Mouse (Mus musculus) ES-E14 (cell line): ENCODE results near the gene Unc5b. TPM values are rescaled to one million over a fixed set of nuclear protein-coding genes. Genes with fewer than 3 reads are reported as not detected.

Experiments
- DNase-seq: peaks from one replicate; pipeline ENCODE4 v3.0.0-alpha.2; 2013; ENCODE audit warnings: low read depth, low spot score
- H3K27ac ChIP-seq: 2 replicates; pipeline ENCODE4 v1.5.1; 2012; ENCODE audit warnings: low read depth, mild to moderate bottlenecking, low read length, moderate library complexity, mixed read lengths; ENCODE audit not compliant: poor library complexity, insufficient read depth, severe bottlenecking
- H3K36me3 ChIP-seq: 2 replicates; pipeline ENCODE4 v1.6.1; 2012; ENCODE audit warnings: mild to moderate bottlenecking, low read length, moderate library complexity, mixed read lengths; ENCODE audit not compliant: control insufficient read depth, poor library complexity, insufficient read depth, severe bottlenecking
- H3K4me1 ChIP-seq, 2 experiments: fragments of 150-350 bp in 1 of 2; sonication (generic) in 1 of 2; 2 replicates each; pipeline ENCODE4 v1.6.1; 2012; ENCODE audit warnings: low read length in 2 of 2, mild to moderate bottlenecking in 1 of 2, mixed read lengths in 1 of 2; ENCODE audit not compliant: control insufficient read depth in 2 of 2, insufficient read depth in 2 of 2, poor library complexity in 1 of 2
- H3K4me3 ChIP-seq, 2 experiments: fragments of 150-350 bp in 1 of 2; sonication (generic) in 1 of 2; 2 replicates each; pipeline ENCODE4 v1.5.1; 2012; ENCODE audit warnings: low read length in 2 of 2, low read depth in 1 of 2, mild to moderate bottlenecking in 1 of 2, mixed read lengths in 1 of 2; ENCODE audit not compliant: insufficient read depth in 1 of 2, poor library complexity in 1 of 2, severe bottlenecking in 1 of 2
- H3K9ac ChIP-seq: 2 replicates; pipeline ENCODE4 v1.6.1; 2012; ENCODE audit warnings: low read depth, mild to moderate bottlenecking, low read length, mixed read lengths; ENCODE audit not compliant: poor library complexity, insufficient read depth, severe bottlenecking
- H3K9me3 ChIP-seq: fragments of 150-350 bp; sonication (generic); 2 replicates; pipeline ENCODE4 v1.6.1; 2012; ENCODE audit warnings: low read depth, mild to moderate bottlenecking, low read length; ENCODE audit not compliant: control insufficient read depth, insufficient read depth
- CHD2 ChIP-seq: IDR thresholded peaks from 2 replicates; pipeline ENCODE4 v1.6.1; 2014; ENCODE audit warnings: mild to moderate bottlenecking, low read depth, low read length, inconsistent platforms
- HCFC1 ChIP-seq: IDR thresholded peaks from 2 replicates; pipeline ENCODE4 v1.6.1; 2012; ENCODE audit warnings: low read length, inconsistent platforms, borderline replicate concordance; ENCODE audit not compliant: insufficient read depth
- MAFK ChIP-seq: IDR thresholded peaks from 2 replicates; pipeline ENCODE4 v1.6.1; 2014; ENCODE audit warnings: mild to moderate bottlenecking, low read depth, low read length, inconsistent platforms; ENCODE audit not compliant: insufficient read depth
- ZC3H11A ChIP-seq: IDR thresholded peaks from 2 replicates; pipeline ENCODE4 v1.6.1; 2012; ENCODE audit warnings: low read depth, mild to moderate bottlenecking, inconsistent platforms, low read length, borderline replicate concordance
- ZNF384 ChIP-seq: IDR thresholded peaks from 2 replicates; pipeline ENCODE4 v1.6.1; 2012; ENCODE audit warnings: low read depth, low read length, inconsistent platforms
- in situ Hi-C, 2 experiments: fragments of 600-800 bp; cut with MboI; formaldehyde crosslinking; loops; one replicate each; pipeline ENCODE4 v1.15.1; 2025; ENCODE audit warnings: low sequenced_read_pairs in 2 of 2, inconsistent platforms in 1 of 2; ENCODE audit not compliant: unreplicated experiment in 2 of 2
- total RNA-seq: library from RNA; depleted of rRNA; stranded (reverse); fragments of 300-350 nt; gene quantifications from 2 replicates; pipeline ENCODE4 v1.2.3, GENCODE M21; 2012

The Unc5b gene
- total RNA-seq, 1 experiment, result 82.0 TPM

DNA sequence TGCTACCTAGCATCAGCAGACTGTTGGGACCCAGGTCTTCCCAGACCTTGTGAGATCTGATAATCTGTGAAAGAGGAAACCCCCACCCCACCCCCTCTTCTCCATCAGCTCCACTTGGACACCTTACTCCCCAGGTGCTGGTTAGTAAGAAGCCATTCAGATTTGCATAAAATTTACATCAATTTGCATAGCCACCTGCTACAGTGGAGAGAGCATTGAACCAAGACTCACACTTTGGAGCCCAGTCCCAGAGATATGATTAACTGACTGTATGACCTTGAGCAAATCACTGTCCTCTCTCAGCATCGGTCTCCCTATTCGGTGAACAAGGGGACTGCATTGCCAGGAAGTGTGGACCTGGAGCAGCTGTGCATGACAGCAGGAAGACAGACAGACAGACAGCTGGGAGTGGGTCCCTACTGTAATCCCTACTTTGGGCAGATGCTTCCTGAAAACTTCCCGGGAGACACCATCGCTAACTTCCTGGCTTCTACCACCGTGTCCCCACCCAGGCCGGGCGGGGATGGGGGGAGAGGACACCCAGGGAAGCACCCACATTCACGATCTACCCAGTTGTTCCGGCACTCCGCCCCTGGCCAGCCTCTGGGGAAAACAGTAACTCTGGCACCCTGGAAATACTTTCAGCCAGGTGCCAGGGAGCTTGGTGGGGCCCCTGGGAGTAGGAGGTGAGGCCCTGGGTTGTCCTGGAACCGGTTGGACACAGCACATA lies 30.0 kb downstream of the Unc5b start:
- TF ChIP-seq ZNF384 (no peak), ZC3H11A (no peak), CHD2 (no peak)
- no peak for DNase-seq
- H3K9me3 ChIP-seq, result no peaks in the 10 kb centered on the region
- H3K27ac ChIP-seq, result no peak overlapping the region
- H3K4me1 ChIP-seq, result peaks cover 6 to 62% of the 10 kb centered on the region in 2 experiments; a peak in 3 of 4 replicates
- in situ Hi-C loops, result no loop called here
- H3K4me3 ChIP-seq, result 0 out of 4 replicates have a peak overlapping the region, but pooled peaks of 1 of the 2 experiments have one; percentile 6
- no peak overlapping the region for H3K9ac ChIP-seq
- H3K36me3 ChIP-seq, result no peaks in the 10 kb centered on the region; the same call in 1 of the 2 replicates

DNA sequence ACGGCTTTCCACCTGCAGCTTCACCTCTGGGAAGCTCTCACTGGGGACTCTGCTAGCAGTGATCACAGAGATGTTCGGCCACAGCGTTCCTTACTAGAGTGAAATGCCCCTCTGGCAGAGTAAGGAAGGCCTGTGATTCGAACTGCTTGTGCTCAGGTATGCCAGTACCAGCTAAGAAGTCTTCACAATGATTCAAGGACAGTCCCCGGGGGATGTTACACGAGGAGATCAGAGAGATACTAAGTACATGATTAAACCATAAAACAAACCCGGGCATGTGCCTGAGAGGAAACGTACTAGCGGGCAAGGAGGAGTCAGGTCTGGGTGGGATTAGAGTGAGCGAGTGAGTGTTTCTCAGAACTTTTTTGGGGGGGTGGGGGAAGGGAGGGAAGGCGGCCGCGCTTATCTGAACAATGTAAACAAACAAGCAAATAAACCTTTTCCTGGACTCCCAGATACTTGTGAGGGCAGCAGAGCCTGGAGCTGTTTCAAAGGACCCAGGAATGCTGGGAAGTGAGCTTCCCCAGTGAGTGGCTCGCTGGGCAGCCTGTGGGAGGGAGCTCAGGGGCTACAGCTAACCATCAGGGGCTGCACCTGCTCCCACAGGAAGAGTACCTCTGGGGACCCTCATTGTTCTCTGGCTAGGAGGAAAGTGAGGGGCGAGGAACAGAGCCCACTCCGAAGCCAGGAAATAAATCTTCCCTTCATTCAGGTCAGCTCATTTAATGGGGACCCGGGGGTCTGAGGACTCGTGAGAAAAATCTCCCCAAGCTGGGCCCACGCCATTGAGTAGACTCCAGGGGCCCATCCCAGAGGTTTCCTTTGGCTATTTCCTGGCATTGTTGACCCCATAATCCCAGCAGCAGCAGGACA lies 30.9 kb downstream of the Unc5b start:
- peak overlapping the region; percentile 21; the same call in 1 of the 2 replicates for H3K9ac ChIP-seq
- no peak for TF ChIP-seq ZNF384
- no peak for TF ChIP-seq HCFC1
- no peak for TF ChIP-seq MAFK
- no peak for TF ChIP-seq ZC3H11A
- TF ChIP-seq CHD2, result no peak
- no peak overlapping the region for H3K27ac ChIP-seq
- no peak for DNase-seq
- H3K4me1 ChIP-seq, result peaks cover 6 to 54% of the 10 kb centered on the region in 2 experiments; a peak in 3 of 4 replicates
- no peaks in the 10 kb centered on the region for H3K9me3 ChIP-seq
- no peak overlapping the region; a peak in 1 of 4 replicates for H3K4me3 ChIP-seq
- in situ Hi-C loops, result no loop called here
- H3K36me3 ChIP-seq, result no peaks in the 10 kb centered on the region; the same call in 1 of the 2 replicates

DNA sequence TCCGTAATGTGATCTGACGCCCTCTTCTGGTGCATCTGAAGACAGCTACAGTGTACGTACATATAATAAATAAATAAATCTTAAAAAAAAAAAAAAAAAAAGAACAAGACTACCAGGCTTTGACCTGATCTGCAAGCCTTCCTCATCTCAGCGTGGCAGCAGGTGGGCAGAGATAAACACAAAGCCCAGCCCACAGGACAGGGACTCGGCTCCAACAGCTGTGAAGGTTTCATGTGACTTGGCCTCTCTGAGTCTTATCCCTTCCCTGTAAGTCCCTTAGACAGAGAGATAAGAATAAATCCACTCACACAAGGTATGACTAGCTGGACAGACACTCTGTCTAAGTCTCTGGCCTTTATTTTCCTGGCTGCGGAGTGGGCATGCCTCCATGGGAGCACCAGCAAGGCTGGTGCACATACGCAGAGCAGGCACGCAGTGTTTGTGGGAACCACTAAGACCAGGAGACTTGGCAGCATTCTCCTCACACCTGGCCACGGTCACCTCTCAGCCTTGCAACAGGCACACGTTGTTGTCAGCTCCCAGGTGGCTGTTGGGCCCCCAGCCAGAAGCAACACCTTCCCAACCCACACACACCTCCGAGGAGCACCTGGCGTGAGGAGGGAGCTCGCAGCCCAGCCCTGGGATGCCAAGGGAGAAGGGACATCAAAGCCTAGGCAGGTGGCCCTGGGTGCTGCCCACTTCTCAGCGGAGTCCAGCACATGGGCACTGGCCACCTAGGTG lies 33.5 kb downstream of the Unc5b start:
- in situ Hi-C loops, result loop anchor here in 1 of 2 experiments (25.0 kb wide), 1 partner anchor 264 kb away; no protein-coding TSS in a partner anchor
- Histone ChIP-seq H3K9me3 (no peaks in the 10 kb centered on the region), H3K9ac (no peak overlapping the region), H3K36me3 (no peaks in the 10 kb centered on the region; the same call in 1 of the 2 replicates), H3K4me1 (peaks cover 6 to 56% of the 10 kb centered on the region in 2 experiments; a peak in 3 of 4 replicates), H3K27ac (no peak overlapping the region), H3K4me3 (no peak overlapping the region)
- no peak for DNase-seq
- TF ChIP-seq ZC3H11A (no peak), ZNF384 (no peak), HCFC1 (no peak), MAFK (no peak), CHD2 (no peak)

DNA sequence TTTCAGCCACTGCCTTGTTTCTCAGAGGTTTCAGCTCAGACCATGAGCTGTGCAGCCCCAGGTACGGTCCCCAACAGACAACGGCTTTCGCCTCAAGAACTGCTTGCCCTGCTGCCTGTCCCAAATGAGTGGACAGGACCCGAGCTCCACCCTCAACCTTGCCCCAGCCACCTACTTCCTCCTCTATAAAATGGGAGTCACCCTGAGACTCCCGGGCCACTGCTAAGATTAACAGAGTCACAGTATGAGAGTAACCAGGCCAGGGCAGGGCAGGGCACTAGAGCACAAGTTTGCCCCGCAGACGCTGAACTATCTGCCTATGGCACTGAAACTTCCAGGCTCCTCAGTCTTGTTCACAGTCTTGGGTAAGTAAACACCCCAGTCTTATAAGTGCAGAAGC lies 34.9 kb downstream of the Unc5b start:
- TF ChIP-seq MAFK, result no peak
- in situ Hi-C loops, result loop anchor here in 1 of 2 experiments (25.0 kb wide), 1 partner anchor 266 kb away; no protein-coding TSS in a partner anchor
- H3K27ac ChIP-seq, result no peak overlapping the region
- no peaks in the 10 kb centered on the region for H3K9me3 ChIP-seq
- H3K4me1 ChIP-seq, result peaks cover 8 to 58% of the 10 kb centered on the region in 2 experiments; a peak in 3 of 4 replicates
- H3K9ac ChIP-seq, result no peak overlapping the region
- H3K36me3 ChIP-seq, result no peaks in the 10 kb centered on the region; the same call in 1 of the 2 replicates
- DNase-seq, result no peak
- no peak overlapping the region for H3K4me3 ChIP-seq
